Mouse (Mus musculus): ENCODE results near the gene Agbl2.

Gene Agbl2

DNA sequence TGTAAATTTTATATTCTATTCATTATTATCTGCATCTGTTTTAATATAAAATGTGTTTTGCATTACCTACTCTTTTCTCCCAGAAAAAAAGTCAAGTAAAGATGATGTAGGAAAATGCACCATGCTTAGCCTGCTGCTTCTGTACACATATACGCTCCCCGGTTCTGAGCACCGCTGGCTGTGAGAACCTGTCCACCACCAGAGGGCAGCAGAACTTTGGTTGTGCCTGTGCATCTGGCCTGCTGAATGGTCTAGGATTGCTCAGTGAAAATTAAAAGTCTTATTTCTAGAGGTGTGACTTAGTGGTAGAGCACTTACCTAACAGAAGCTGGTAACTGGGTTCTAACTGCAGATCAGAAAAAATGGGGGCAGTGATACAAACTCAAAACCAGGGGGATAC is 84.0 kb downstream of the Agbl2 start:
- DNase-seq (ENCODE audit: extremely low read depth, insufficient read length, low spot score), result peak; percentile 23

DNA sequence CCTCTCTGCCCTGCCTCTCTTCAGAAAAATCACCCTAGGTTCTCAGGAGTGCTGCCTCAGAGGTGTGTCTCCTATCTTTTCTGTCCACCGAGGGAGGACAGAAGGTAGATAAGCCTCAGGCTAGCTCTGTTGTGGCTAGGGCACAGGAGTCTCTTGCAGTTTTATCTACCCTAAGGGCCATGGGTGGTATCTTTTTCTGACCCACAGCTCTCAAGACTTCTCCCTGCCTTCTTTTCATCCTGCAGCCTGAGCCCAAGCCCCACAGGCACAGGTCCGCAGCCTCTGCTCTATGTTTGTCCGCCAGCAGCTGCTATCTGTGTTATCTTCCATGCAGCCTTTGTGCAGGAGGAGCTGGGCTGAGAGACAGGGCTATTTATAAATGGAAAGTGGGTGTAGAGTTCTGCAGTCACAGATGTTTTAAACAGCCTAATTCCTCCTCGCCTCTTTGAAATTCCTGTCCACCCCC is 87.6 kb downstream of the Agbl2 start:
- DNase-seq (ENCODE audit: extremely low read depth, insufficient read length, low spot score), result no peak

DNA sequence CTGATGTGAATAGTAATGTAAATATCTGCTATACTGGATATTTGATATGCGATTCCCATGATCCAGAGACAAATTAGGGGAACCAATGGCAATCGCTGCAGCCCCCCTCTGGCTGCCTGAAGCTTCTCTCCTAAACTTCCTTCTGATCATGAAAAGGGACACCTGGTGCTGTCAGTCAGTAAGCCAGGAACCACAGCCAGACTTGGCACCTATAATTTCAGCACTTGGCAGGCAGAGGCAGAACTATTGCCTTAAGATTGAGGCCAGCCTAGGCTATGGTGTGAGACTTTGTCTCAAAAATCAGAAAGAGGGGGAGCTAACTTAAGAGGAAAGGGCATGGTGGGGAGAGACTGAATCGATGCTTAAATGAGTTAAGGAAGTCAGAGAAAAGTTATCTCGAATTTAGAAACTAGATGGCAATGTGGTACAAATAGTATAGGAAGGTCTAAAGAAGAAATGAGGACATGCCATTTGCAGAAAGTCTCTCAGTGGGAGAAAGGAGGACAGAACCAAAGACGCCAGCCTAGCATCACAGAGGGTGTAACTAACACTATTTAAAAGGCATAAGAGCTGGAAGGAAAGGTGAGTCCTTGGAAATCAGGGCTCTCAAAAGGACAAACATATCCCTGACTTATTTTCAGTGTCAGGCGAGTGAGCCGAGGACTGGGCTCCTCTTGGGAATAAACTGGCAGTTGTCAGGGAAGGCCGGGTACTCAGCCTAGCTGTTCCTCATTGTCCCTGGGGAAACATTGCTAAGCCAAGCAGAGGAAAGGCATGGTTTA is 88.8 kb downstream of the Agbl2 start:
- no peak for DNase-seq (ENCODE audit: extremely low read depth, insufficient read length, low spot score)

DNA sequence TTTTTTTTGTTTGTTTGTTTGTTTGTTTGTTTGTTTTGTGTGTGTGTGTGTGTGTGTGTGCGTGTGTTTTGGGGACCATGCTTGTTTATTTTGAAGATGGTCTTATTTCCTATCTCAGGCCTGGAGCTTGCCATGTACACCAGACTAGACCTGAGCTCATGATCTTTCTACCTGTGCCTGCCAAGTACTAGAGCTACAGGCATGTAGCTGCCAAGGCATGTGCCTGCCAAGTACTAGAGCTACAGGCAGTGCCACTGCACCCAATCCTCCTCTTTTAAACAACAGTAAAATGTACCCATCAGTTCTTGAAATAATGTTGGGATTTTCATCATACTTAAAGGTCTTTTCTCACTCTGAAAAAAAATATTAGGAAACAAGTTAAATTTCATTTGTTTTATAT is 91.5 kb downstream of the Agbl2 start:
- no peak for DNase-seq (ENCODE audit: extremely low read depth, insufficient read length, low spot score)

DNA sequence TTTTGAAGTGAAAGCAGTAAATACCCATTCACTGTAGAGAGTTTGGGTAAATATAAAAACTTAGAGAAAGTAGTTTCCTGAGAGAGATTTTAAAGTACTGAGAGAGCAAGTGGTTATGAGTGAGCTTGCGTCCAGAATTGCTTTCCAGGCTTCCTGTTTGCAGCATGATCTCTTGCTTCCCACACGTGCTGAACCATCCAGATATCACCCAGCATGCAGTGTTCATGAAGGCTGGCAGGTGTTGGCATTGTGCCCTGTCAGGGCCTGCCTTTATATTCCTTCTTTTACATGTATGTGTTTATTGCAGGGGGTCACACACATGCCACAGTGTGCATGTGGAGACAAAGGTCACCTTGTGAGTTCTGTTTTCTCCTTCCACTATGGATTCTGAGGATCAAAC is 92.7 kb downstream of the Agbl2 start:
- DNase-seq (ENCODE audit: extremely low read depth, insufficient read length, low spot score), result no peak

DNA sequence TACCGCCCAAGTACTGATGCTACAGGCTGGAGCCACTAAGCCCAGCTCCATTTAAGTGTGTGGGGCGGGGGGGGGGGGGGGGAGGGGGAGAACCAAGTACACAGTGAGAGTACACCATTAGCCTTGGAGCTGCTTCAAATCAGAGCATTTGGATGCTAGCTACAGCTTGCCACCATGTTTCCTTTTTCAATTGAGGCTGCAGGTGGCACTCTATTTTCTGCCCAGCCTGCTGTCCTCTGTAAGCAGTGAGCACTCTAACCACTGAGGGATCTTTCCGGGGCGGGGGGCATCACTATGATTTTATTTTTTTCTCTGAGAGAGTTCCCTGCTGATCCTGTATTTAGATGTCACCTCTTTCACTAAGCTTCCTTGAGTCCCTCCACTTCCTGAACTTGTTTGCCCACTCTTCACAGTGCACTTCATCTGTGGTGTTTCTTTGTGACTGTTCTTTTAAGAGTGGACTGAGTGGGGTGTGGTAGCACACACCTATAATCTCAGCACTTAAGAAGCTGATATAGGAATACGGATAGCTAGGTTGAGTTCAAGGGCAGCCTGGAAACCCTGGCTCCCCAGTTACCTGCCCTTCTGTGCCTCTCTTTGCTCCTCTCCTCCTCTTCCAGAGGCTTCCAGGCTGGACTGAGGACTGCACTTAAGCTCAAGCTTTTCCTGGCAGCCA is 95.2 kb downstream of the Agbl2 start:
- no peak for DNase-seq (ENCODE audit: extremely low read depth, insufficient read length, low spot score)

DNA sequence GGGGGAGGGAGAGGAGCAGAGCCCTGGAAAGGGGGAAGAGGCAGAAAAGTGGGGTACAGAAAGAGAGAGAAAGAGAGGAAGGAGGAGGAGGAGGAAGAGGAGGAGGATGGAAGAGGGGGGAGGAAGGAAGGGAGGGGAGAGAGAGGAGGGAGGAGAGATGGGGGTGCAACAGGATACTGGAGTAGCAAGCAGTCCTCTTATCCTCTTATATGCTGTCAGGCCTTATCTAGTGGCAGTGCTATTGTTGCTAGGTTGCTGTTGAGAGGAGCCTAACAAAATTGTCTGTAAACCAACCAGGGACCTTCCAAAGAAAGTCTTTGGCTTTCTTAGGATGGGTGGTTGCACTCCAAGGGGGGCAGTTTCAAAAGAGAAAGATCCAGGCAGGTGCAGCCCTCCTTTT is 96.9 kb downstream of the Agbl2 start:
- no peak for DNase-seq (ENCODE audit: extremely low read depth, insufficient read length, low spot score)

DNA sequence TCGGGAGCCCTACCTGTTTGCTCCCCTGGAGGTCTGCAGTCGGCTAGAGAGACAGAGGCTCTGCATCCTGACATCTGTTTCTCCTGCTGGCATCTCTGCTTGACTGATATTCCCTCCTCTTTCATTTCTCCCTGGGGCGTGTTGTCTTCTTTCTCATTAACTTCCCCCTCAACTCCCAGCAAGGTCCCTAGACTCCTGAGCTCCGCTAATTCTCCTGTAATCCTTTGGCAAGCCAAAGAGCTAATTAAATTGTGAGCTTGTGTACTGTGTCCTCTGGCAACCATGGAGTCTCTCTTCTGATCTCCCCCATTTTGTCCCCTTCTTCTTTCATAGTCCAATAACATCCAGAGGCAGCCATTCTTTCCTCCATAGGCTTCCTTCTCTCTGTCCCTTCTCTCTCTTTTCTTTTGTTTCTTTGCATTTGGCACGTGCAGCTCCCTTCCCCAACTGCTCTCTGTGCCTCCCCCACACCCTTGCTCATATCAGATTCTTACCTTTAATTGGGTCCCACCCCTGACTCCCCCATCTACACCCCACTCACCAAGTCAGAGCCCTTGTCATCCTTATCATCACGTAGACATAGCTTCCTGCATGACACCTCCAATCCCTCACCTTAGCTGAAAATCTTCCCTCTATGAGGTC is 97.7 kb downstream of the Agbl2 start:
- DNase-seq (ENCODE audit: extremely low read depth, insufficient read length, low spot score), result no peak

DNA sequence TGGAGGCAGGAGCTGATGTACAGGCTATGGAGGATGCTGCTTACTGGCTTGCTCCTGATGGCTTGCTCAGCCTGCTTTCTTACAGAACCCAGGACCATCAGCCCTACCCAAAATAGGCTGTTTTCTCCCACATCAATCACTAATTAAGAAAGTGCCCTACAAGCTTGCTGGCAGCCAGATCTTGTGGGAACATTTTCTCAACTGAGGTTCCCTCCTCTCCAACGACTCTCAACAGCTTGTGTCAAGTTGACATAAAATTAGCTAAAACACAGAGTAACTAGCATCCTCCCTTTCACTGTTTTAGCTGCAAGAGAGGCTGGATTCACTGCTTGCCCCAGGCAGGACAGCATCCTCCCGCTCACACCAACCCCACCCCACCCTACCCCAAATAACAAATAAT is 99.3 kb downstream of the Agbl2 start:
- no peak for DNase-seq (ENCODE audit: extremely low read depth, insufficient read length, low spot score)

Data from 3134 (cell line).